Mouse (Mus musculus) central nervous system, embryonic 14 days (tissue): ENCODE results near the gene Amph. TPM values are rescaled to one million over a fixed set of nuclear protein-coding genes. Genes with fewer than 3 reads are reported as not detected.

ENCODE experiments used
- polyA plus RNA-seq: library from polyadenylated mRNA; depleted of rRNA; stranded (reverse); fragments of >200 nt; gene quantifications from 2 replicates; pipeline ENCODE4 v1.2.3, GENCODE M21; 2012; rRNA removed

The Amph gene
- 45.1 and 47.2 TPM in 2 replicates for polyA plus RNA-seq

DNA sequence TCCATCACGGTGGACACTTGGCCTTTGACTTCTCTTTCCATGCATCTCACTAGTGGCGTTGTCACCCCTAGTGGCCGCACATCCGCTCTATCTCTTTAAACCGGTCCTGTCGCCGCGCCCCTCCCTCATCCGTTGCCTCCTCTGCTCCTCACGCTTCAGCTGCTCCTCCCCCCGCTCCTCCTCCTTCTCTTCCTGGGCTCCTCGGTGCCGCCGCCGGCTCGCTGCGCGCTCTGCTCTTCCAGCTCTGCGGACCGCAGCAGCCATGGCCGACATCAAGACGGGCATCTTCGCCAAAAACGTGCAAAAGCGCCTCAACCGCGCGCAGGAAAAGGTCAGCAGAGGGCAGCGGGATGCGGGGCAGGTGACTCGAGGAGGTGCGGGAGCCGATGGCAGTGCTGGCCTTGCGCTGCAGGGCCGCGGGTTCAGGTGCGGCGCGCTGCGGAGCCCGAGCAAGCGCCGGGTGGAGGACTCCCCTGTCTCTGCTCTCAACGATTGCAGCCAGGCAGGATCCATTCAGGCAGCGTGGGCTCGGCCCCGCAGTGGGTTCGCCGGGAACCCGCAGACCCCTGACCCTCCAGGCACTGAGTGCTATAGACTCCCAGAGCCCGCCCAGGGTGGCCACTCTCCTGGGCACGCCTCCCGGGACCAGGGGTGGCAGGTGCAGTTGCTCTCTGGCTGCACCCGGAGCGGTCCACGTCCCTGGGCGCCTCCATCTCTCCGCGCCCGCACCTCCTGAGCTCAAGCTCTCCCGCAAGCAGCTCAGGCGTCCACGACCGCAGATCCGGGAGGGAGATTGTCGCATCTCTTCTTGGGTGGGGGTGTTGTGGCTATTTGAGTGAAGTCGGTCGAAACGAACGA, at the start of gene Amph:
Amph (plus strand) TSS at position 35 of the 858 bp plus-strand sequence.

Other genes with a start within 250 kb of the Amph start
- 68.8 and 77.9 TPM in 2 replicates for gene Vps41, start 230.9 kb upstream of the Amph start, polyA plus RNA-seq